ENCODE assay signal across 10 mouse cellular contexts in the genomic region with DNA sequence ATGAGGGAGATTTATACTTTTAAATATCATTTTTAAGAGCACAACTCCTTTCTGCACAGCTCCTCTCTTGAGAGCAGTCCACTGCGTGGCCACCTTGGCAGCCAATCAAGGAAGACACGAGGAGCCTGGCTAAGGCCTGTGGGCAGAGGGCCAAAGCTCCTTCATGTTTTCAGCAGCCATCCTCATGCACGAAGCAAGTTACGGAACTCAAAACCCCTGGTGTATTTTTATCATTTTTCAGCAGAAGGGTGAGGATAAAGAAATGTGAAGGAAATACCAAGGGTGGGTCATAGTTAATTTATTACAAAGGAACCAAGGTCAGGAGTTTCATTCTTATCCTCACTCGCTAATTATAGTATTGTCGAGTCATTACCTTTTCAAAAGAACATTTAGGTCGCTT. TPM values are rescaled to one million over a fixed set of nuclear protein-coding genes. Genes with fewer than 3 reads are reported as not detected.
DNase-seq lines count a peak whose midpoint lies in the region.
"Had no signal": no experiment of that assay in that cellular context is flagged by ENCODE, and none has a peak within 500 bp of the region (broad histone marks: within the 10 kb centered on the region; RNA-seq: fewer than 3 reads in every experiment).

No protein-coding gene starts in this region.

- DNase-seq in cerebellum, adult 18-20 months: peak; percentile 45 to 46
- DNase-seq in cerebellum, adult 8-10 months: no peak
- peak; percentile 46 for DNase-seq in kidney, postnatal 14 days
- DNase-seq in kidney, adult 9 months: no peak
- peak; percentile 20 for DNase-seq in right cerebral cortex, postnatal 14 days
- DNase-seq in right cerebral cortex, adult 18-20 months: no peak
- DNase-seq in gastrocnemius, postnatal 14 days: peak; percentile 37
- DNase-seq in Muller cell, postnatal 12 days (ENCODE audit: inconsistent ontology term): no peak

- intact Hi-C loops in gastrocnemius, postnatal 14 days (cut with DNase I; ENCODE audit: low total_unique reads): no loop called here

RNA-seq across cellular contexts. Expression of a gene that starts 25.3 kb away (rescaled TPM):
- total RNA-seq in gastrocnemius, postnatal 14 days (2021): under 1 TPM in 1 of 2 experiments, not detected in 1; 0.23 TPM
- total RNA-seq: layer of hippocampus, adult 18-20 months; left cerebral cortex, postnatal 14 days had no signal

Comparison
In these comparisons a context has a peak if more than half of its experiments do, and no peak if none do; other contexts are left out.
1. DNase-seq: peak in cerebellum, adult 18-20 months (2 of 2), kidney, postnatal 14 days (single experiment), right cerebral cortex, postnatal 14 days (single experiment) and gastrocnemius, postnatal 14 days (single experiment); none in cerebellum, adult 8-10 months (single experiment), kidney, adult 9 months (single experiment), right cerebral cortex, adult 18-20 months (single experiment) and Muller cell, postnatal 12 days (single experiment).